Mouse (Mus musculus) thymus, adult 2 months (tissue): ENCODE measurements around the gene Abhd16a.
A peak's percentile ranks its signal among the peaks of the same experiment; 100 is the strongest.

Experiments used
- CTCF ChIP-seq: fragments of 200-500 bp; IDR thresholded peaks from 2 replicates; pipeline ENCODE4 v1.5.1; 2012; ENCODE audit warnings: mild to moderate bottlenecking, control low read depth, low read length, moderate library complexity, borderline replicate concordance; ENCODE audit not compliant: control insufficient read depth, poor library complexity, insufficient read depth; ENCODE audit errors: extremely low read depth
- POLR2A ChIP-seq: fragments of 200-500 bp; IDR thresholded peaks from 2 replicates; pipeline ENCODE4 v1.6.1; 2012; ENCODE audit warnings: mild to moderate bottlenecking, low read length, control low read depth, moderate library complexity; ENCODE audit not compliant: control insufficient read depth, poor library complexity, insufficient read depth; ENCODE audit errors: extremely low read depth

DNA sequence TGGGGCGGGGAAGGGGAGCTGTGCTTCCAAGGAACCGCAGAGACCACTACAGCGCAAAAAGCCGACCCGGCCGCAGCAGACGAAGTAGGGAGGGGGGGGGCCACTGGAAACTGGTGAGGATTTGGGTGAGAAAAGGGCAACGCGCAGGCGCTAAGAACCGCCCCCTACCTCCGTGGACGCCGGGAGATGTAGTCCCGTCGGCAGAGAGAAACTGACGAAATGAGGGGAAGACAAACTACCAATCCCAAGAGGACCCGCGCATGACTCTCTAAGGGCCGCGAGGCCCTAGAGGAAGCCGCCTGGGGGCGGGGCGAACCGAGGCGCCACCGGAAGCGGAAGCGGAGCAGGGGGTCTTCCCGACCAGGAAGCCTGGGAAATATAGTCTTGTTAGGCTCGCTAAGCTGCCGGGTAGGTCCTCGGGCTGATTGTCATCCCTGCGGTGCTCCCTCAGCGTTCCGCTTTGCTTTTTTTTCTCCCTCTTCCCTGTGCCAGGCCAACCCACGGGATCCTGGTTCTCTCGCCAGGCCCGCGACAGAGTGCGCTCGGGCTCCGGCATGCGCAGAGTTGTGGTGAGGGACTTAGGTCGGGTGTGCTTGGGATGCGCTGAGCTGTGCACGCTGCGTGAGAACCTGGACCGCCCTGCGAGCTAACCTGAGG, 32.2 kb downstream of the Abhd16a start, which contains the start of gene Gpank1:
- no peak for TF ChIP-seq CTCF
- peak; percentile 48; the same call in 1 of the 2 replicates for TF ChIP-seq POLR2A
